Mouse (Mus musculus) ES-Bruce4 (cell line): ENCODE measurements around the gene Vmn1r3. TPM values are rescaled to one million over a fixed set of nuclear protein-coding genes. Genes with fewer than 3 reads are reported as not detected.
"Not testable (repeated sequence)": the region's sequence is repeated elsewhere in the genome, so short reads cannot be mapped to it uniquely, and the experiment has no call there.

Experiments used
- H3K27ac ChIP-seq: 2 replicates; pipeline ENCODE4 v1.5.1; 2012; ENCODE audit warnings: low read length, inconsistent platforms; ENCODE audit not compliant: insufficient read depth
- H3K27me3 ChIP-seq: 2 replicates; pipeline ENCODE4 v1.6.1; 2012; ENCODE audit warnings: mild to moderate bottlenecking, low read length, inconsistent platforms; ENCODE audit not compliant: control insufficient read depth, poor library complexity, insufficient read depth, severe bottlenecking
- H3K36me3 ChIP-seq: 2 replicates; pipeline ENCODE4 v1.6.1; 2012; ENCODE audit warnings: inconsistent platforms, mild to moderate bottlenecking, low read length, moderate library complexity; ENCODE audit not compliant: control insufficient read depth, poor library complexity, insufficient read depth, severe bottlenecking
- H3K4me1 ChIP-seq: one replicate; pipeline ENCODE4 v1.8.1; 2011; ENCODE audit warnings: low read length; ENCODE audit not compliant: control insufficient read depth, insufficient read depth
- H3K4me3 ChIP-seq: 2 replicates; pipeline ENCODE4 v1.5.1; 2011; ENCODE audit warnings: low read depth, mild to moderate bottlenecking, low read length
- H3K9ac ChIP-seq: 2 replicates; pipeline ENCODE4 v1.6.1; 2012; ENCODE audit warnings: low read depth, mild to moderate bottlenecking, inconsistent platforms; ENCODE audit not compliant: poor library complexity, severe bottlenecking
- H3K9me3 ChIP-seq: replicated peaks from 2 replicates; pipeline ENCODE4 v1.6.1; 2012; ENCODE audit warnings: mild to moderate bottlenecking, low read length, inconsistent platforms; ENCODE audit not compliant: control insufficient read depth, poor library complexity, insufficient read depth, severe bottlenecking
- CTCF ChIP-seq: IDR thresholded peaks from one replicate; pipeline ENCODE4 v1.8.1; 2011; ENCODE audit warnings: low read depth, low read length
- POLR2A ChIP-seq: IDR thresholded peaks from one replicate; pipeline ENCODE4 v1.8.1; 2011; ENCODE audit warnings: low read length; ENCODE audit not compliant: insufficient read depth
- polyA plus RNA-seq: library from polyadenylated mRNA; stranded (reverse); fragments of >200 nt; gene quantifications from 2 replicates; pipeline ENCODE4 v1.2.4, GENCODE M21; 2011; ENCODE audit warnings: low read depth; ENCODE audit not compliant: missing spikeins, insufficient read depth, insufficient read length

Vmn1r3 gene
- polyA plus RNA-seq, 1 experiment = not detected

DNA sequence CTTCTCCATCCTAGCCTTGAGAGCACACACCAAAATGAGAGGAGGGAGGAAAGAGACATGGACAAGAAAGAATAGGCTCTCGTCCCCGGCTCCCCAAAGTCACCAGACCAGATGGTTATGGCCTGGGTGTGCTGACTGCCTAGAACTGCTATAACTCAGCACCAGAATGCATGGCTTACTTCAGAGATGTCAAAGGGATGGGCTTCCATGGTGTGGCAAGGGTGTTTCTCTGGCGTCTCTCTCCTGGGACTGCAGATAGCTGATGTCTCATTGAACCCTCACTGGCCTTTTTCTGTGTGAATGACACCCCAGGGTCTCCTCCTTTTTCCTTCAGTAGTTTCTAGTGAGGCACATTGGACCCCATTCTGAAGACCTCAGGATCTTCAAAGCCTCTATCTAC lies 41.3 kb upstream of the Vmn1r3 start:
- Histone ChIP-seq H3K9ac (no peak overlapping the region), H3K9me3 (no peaks in the 10 kb centered on the region), H3K27ac (no peak overlapping the region), H3K27me3 (no peaks in the 10 kb centered on the region), H3K4me1 (no peaks in the 10 kb centered on the region), H3K36me3 (no peaks in the 10 kb centered on the region), H3K4me3 (no peak overlapping the region)
- TF ChIP-seq CTCF (no peak), POLR2A (no peak)

DNA sequence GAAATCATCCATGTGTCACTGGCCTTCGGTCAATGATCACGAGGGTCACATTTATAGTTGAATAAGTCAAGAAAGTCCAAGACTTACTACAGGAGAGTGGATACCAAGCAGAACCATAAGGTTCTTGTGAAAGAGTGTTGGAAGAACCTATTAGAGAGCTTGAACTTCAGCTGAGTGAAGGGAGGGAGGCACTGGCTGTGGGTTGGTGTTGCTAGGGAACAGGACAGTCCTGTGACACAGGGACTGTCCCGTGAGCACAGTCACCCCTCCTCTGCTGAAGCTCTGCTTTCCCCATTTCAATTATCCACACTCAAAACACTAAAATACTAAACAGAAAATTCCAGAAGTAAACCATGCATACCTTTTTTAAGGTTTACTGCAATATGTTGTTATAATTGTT lies 40.3 kb upstream of the Vmn1r3 start:
- not testable (repeated sequence) for H3K27ac ChIP-seq, H3K9me3 ChIP-seq

DNA sequence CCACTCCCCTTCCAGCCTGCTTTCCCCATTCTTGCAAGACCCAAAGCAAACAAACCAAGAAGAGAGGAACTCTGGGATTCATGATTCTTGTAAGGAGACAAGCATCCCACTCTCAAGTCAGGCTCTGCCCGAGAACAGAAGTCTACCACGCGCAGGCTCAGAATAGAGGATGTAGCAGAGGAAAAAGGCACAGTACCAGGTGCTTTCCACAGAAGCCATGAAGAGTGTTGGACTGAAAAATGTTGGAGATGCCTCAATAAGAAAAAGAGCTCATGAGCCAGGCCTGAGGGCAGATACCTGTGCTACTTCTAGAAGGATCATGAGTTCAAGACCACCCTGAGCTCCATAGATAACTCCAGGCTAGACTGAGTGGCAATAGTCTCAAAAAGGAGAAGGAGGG lies 39.7 kb upstream of the Vmn1r3 start:
- not testable (repeated sequence) for H3K36me3 ChIP-seq, H3K4me1 ChIP-seq, H3K27ac ChIP-seq, H3K9me3 ChIP-seq, H3K4me3 ChIP-seq, H3K9ac ChIP-seq, H3K27me3 ChIP-seq

More for the DNA sequence above, 40.3 kb upstream of the Vmn1r3 start:
- not testable (repeated sequence) for H3K36me3 ChIP-seq, H3K27me3 ChIP-seq, H3K4me3 ChIP-seq, H3K9ac ChIP-seq, H3K4me1 ChIP-seq

DNA sequence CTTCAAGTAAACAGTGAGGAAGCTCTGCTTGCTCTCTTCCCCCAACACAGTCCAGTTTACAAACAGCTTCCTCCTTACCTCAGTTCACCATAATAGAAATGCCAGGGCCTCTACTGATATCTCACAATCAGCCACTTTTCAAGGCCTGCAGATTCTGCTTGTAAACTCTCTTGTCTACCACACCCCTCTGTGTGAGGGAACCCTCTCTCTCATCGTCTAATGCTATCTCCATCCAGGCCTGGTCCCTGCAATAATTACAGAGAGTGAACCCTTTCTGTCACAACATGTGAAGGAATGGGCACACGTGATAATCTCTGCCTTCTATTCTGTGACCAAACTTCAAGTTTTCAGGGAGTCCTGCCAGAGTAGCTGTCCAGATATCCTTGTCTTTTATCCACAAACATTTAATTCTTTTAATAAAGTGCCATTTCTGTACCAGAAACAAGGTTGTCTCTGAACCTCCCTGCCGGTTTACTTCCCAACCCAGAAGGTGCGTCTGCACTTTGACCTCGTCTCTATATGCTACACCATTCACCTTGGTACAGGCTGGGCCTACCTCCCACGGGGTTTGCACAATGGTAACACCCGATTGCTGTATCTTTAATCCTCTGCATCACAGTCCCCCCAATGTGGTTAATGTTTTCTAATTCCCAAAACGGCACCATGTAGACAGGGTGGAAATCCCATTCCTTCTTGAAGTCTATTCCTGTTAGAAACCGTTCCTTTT lies 38.5 kb upstream of the Vmn1r3 start:
- not testable (repeated sequence) for H3K27me3 ChIP-seq, H3K9me3 ChIP-seq, H3K36me3 ChIP-seq, H3K4me1 ChIP-seq, H3K27ac ChIP-seq, H3K4me3 ChIP-seq, H3K9ac ChIP-seq

DNA sequence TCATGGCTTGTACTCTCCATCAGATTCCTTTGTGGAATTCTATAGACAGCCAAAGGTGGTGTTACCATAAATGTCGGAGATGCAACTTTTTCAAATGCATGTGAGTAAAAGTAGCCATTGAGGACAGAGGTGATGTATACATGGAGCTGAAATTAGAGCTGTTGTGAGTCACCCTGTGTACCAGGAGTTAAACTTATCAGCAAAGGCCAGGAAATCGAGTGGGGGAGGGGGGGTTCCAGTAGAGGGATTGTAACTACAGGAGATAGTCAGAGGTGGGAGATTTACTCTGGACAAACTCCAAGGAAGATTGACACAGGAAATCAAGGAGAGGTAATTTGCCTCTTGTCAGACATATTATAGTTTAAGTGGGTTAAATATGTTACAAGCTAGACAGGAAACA lies 31.2 kb upstream of the Vmn1r3 start:
- H3K9me3 ChIP-seq, H3K4me1 ChIP-seq, H3K9ac ChIP-seq, H3K27me3 ChIP-seq, H3K27ac ChIP-seq, H3K36me3 ChIP-seq, H3K4me3 ChIP-seq: not testable (repeated sequence)

DNA sequence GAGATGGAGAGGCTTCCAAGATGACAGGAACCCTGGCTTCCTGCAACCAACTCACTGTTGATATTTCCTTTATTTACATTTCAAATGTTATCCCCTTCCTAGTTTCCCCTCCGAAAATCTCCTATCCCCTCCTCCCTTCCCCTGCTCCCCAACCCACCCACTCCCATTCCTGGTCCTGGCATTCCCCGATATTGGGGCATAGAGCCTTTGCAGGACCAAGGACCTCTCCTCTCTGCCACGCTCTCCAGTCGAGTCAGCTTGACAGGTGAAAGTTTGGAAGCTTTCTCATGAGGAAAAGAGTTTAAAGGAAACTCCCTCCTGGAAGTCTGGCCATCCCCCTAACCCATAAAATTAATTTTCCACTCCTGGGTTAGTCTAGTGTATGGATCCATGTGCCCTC lies 28.2 kb upstream of the Vmn1r3 start:
- H3K9me3 ChIP-seq, H3K4me1 ChIP-seq, H3K27me3 ChIP-seq, H3K27ac ChIP-seq, H3K36me3 ChIP-seq, H3K4me3 ChIP-seq, H3K9ac ChIP-seq: not testable (repeated sequence)

DNA sequence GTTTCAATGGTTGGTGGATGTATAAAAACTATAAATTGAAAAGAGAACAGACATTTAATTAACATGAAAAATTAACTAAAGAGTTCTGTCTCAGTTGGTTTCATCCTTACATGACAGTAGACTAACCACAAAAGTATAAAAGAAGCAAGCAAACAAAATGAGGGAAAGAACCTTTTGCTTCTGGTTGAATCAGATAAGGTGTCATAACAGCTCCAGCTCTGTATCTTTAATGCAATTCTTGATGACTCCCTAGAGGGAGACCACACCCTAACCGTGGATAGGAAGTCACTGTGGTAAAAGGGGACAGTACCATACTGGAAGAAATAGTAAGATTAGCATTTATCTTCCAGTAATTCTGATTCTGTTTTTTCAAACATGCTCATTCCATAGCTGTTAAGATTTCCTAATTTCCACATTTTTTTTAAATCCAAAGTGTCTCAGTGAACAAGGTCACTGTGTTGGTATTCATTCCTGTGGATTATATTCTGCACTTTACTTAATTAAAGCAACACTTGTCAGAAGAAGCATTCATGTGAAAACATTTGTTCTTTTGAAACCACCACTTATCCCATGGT lies 24.6 kb upstream of the Vmn1r3 start:
- H3K27me3 ChIP-seq, H3K27ac ChIP-seq, H3K9me3 ChIP-seq, H3K4me3 ChIP-seq, H3K36me3 ChIP-seq, H3K4me1 ChIP-seq, H3K9ac ChIP-seq: not testable (repeated sequence)

DNA sequence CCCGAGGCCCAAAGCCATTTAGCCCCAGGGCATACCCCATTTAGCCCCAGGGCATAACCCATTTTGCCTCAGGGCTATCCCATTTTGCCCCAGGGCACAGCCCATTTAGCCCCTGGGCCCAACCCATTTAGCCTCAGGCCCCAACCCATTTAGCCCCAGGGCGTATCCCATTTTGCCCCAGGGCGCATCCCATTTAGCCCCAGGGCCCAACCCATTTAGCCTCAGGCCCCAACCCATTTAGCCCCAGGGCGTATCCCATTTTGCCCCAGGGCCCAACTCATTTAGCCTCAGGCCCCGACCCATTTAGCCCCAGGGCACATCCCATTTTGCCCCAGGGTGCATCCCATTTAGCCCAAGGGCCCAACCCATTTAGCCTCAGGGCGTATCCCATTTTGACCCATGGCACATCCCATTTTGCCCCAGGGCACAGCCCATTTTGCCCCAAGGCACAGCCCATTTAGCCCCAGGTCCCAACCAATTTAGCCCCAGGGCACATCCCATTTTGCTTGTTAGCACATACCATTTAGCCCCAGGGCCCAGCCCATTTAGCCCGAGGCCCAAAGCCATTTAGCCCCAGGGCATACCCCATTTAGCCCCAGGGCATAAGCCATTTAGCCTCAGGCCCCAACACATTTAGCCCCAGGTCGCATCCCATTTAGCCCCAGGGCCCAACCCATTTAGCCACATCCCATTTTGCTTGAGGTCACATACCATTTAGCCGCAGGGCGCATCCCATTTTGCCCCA lies 8.2 kb downstream of the Vmn1r3 start:
- H3K4me3 ChIP-seq, H3K9ac ChIP-seq, H3K4me1 ChIP-seq, H3K36me3 ChIP-seq, H3K27ac ChIP-seq, H3K27me3 ChIP-seq: not testable (repeated sequence)
- H3K9me3 ChIP-seq = peaks cover 20% of the 10 kb centered on the region

DNA sequence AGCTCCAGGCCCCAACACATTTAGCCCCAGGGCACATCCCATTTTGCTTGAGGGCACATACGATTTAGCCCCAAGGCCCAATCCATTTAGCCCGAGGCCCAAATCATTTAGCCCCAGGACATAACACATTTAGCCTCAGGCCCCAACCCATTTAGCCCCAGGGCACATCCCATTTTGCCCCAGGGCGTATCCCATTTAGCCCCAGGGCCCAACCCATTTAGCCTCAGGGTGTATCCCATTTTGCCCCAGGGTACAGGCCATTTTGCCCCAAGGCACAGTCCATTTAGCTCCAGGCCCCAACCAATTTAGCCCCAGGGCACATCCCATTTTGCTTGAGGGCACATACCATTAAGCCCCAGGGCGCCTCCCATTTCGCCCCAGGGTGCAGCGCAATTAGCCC lies 9.0 kb downstream of the Vmn1r3 start:
- H3K27ac ChIP-seq, H3K27me3 ChIP-seq: not testable (repeated sequence)
- peaks cover 19% of the 10 kb centered on the region for H3K9me3 ChIP-seq

More for the DNA sequence above, 9.0 kb downstream of the Vmn1r3 start:
- not testable (repeated sequence) for H3K36me3 ChIP-seq, H3K9ac ChIP-seq, H3K4me1 ChIP-seq, H3K4me3 ChIP-seq
